Mouse (Mus musculus) CH12.LX (cell line): Measurements from ENCODE around the gene Tas1r1. TPM values are rescaled to one million over a fixed set of nuclear protein-coding genes. Genes with fewer than 3 reads are reported as not detected.

ENCODE experiments used
- DNase-seq: peaks from one replicate; pipeline ENCODE4 v3.0.0-alpha.2; 2013; ENCODE audit errors: extremely low read depth
- H3K27ac ChIP-seq: 2 replicates; pipeline ENCODE4 v1.5.1; 2012; ENCODE audit warnings: low read depth, mild to moderate bottlenecking, control low read depth, moderate library complexity; ENCODE audit not compliant: insufficient read depth
- H3K27me3 ChIP-seq: replicated peaks from 2 replicates; pipeline ENCODE3; 2012; ENCODE audit warnings: inconsistent platforms
- H3K36me3 ChIP-seq, 2 experiments: replicated peaks in 1 of 2; 2 replicates each; pipeline versions ENCODE3 to v1.6.1; 2012; ENCODE audit warnings: inconsistent platforms in 1 of 2, low read length in 1 of 2, mild to moderate bottlenecking in 1 of 2, mixed read lengths in 1 of 2, moderate library complexity in 1 of 2; ENCODE audit not compliant: control insufficient read depth in 1 of 2, insufficient read depth in 1 of 2
- H3K4me1 ChIP-seq, 2 experiments: 2 replicates each; pipeline ENCODE4 v1.6.1; 2012; ENCODE audit warnings: inconsistent platforms in 1 of 2, moderate library complexity in 1 of 2; ENCODE audit not compliant: insufficient read depth in 2 of 2, control insufficient read depth in 1 of 2
- H3K4me2 ChIP-seq: 2 replicates; pipeline ENCODE4 v1.6.1; 2012; ENCODE audit warnings: low read depth, mild to moderate bottlenecking, control low read depth; ENCODE audit not compliant: poor library complexity, insufficient read depth, severe bottlenecking
- H3K4me3 ChIP-seq, 3 experiments: fragments of 150-350 bp in 1 of 3; sonication (generic) in 1 of 3; replicated peaks in 1 of 3; 2 replicates each; pipeline versions ENCODE3 to v1.5.1; 2011 to 2012; ENCODE audit warnings: low read depth in 2 of 3, low read length in 2 of 3, mild to moderate bottlenecking in 2 of 3, moderate library complexity in 2 of 3, control low read depth in 1 of 3, improper control_type of control experiment in 1 of 3, inconsistent platforms in 1 of 3, mixed read lengths in 1 of 3; ENCODE audit not compliant: poor library complexity in 1 of 3
- H3K79me2 ChIP-seq: replicated peaks from 2 replicates; pipeline ENCODE4 v1.6.1; 2012; ENCODE audit warnings: mild to moderate bottlenecking, moderate library complexity; ENCODE audit not compliant: control insufficient read depth, poor library complexity, insufficient read depth, severe bottlenecking; ENCODE audit errors: extremely low read depth
- H3K9ac ChIP-seq: 2 replicates; pipeline ENCODE4 v1.6.1; 2012; ENCODE audit warnings: low read depth, mild to moderate bottlenecking, control low read depth, moderate library complexity; ENCODE audit not compliant: insufficient read depth
- H3K9me3 ChIP-seq: replicated peaks from 2 replicates; pipeline ENCODE3; 2012; ENCODE audit warnings: low read length, inconsistent platforms, mixed read lengths
- BHLHE40 ChIP-seq: IDR thresholded peaks from 2 replicates; pipeline ENCODE4 v1.6.1; 2011; ENCODE audit warnings: mild to moderate bottlenecking, low read depth, low read length, improper control_type of control experiment
- CHD1 ChIP-seq: IDR thresholded peaks from 2 replicates; pipeline ENCODE4 v1.6.1; 2012; ENCODE audit warnings: low read depth, low read length, improper control_type of control experiment, inconsistent platforms
- CHD2 ChIP-seq: IDR thresholded peaks from 2 replicates; pipeline ENCODE4 v1.6.1; 2011; ENCODE audit warnings: low read length, improper control_type of control experiment
- E2F4 ChIP-seq: IDR thresholded peaks from 2 replicates; pipeline ENCODE4 v1.6.1; 2011; ENCODE audit warnings: low read depth, low read length, improper control_type of control experiment; ENCODE audit not compliant: insufficient replicate concordance
- ELF1 ChIP-seq: IDR thresholded peaks from 2 replicates; pipeline ENCODE4 v1.6.1; 2014; ENCODE audit warnings: low read depth, mild to moderate bottlenecking, inconsistent platforms, low read length, improper control_type of control experiment
- EP300 ChIP-seq: IDR thresholded peaks from 2 replicates; pipeline ENCODE4 v1.6.1; 2011; ENCODE audit warnings: low read length, improper control_type of control experiment
- ETS1 ChIP-seq: conservative IDR thresholded peaks from 2 replicates; pipeline ENCODE4 v1.6.1; 2012; ENCODE audit warnings: low read depth, mild to moderate bottlenecking, inconsistent platforms, low read length, improper control_type of control experiment, moderate library complexity
- HCFC1 ChIP-seq: IDR thresholded peaks from 2 replicates; pipeline ENCODE4 v1.6.1; 2012; ENCODE audit warnings: low read depth, mild to moderate bottlenecking, inconsistent platforms, low read length, improper control_type of control experiment
- IRF4 ChIP-seq: IDR thresholded peaks from 2 replicates; pipeline ENCODE4 v1.6.1; 2014; ENCODE audit warnings: low read depth, mild to moderate bottlenecking, inconsistent platforms, low read length, improper control_type of control experiment
- JUND ChIP-seq: conservative IDR thresholded peaks from 2 replicates; pipeline ENCODE4 v1.6.1; 2011; ENCODE audit warnings: low read depth, low read length, improper control_type of control experiment
- MAX ChIP-seq: IDR thresholded peaks from 2 replicates; pipeline ENCODE4 v1.6.1; 2011; ENCODE audit warnings: low read length, improper control_type of control experiment
- MAZ ChIP-seq: IDR thresholded peaks from 2 replicates; pipeline ENCODE4 v1.6.1; 2012; ENCODE audit warnings: low read depth, mild to moderate bottlenecking, inconsistent platforms, low read length, improper control_type of control experiment, moderate library complexity
- MEF2A ChIP-seq: IDR thresholded peaks from 2 replicates; pipeline ENCODE4 v1.6.1; 2014; ENCODE audit warnings: low read depth, mild to moderate bottlenecking, inconsistent platforms, low read length, improper control_type of control experiment, borderline replicate concordance
- MXI1 ChIP-seq: IDR thresholded peaks from 2 replicates; pipeline ENCODE4 v1.6.1; 2011; ENCODE audit warnings: mild to moderate bottlenecking, low read depth, low read length, improper control_type of control experiment
- NELFE ChIP-seq: IDR thresholded peaks from 2 replicates; pipeline ENCODE4 v1.6.1; 2011; ENCODE audit warnings: low read depth, low read length, improper control_type of control experiment
- NRF1 ChIP-seq: IDR thresholded peaks from 2 replicates; pipeline ENCODE4 v1.6.1; 2014; ENCODE audit warnings: low read depth, mild to moderate bottlenecking, inconsistent platforms, low read length, improper control_type of control experiment, moderate library complexity
- POLR2A ChIP-seq: IDR thresholded peaks from 2 replicates; pipeline ENCODE4 v1.6.1; 2011; ENCODE audit warnings: low read depth, mild to moderate bottlenecking, improper control_type of control experiment, low read length
- POLR2AphosphoS2 ChIP-seq: IDR thresholded peaks from 2 replicates; pipeline ENCODE4 v1.6.1; 2011; ENCODE audit warnings: low read depth, low read length, improper control_type of control experiment
- SIN3A ChIP-seq: IDR thresholded peaks from 2 replicates; pipeline ENCODE4 v1.6.1; 2012; ENCODE audit warnings: low read length, improper control_type of control experiment, inconsistent platforms
- SMC3 ChIP-seq: IDR thresholded peaks from 2 replicates; pipeline ENCODE4 v1.6.1; 2011; ENCODE audit warnings: low read depth, low read length, improper control_type of control experiment
- TBP ChIP-seq: conservative IDR thresholded peaks from 2 replicates; pipeline ENCODE4 v1.6.1; 2011; ENCODE audit warnings: low read depth, low read length, improper control_type of control experiment
- TCF12 ChIP-seq: IDR thresholded peaks from 2 replicates; pipeline ENCODE4 v1.6.1; 2014; ENCODE audit warnings: low read depth, mild to moderate bottlenecking, inconsistent platforms, low read length, improper control_type of control experiment
- ZC3H11A ChIP-seq: IDR thresholded peaks from 2 replicates; pipeline ENCODE4 v1.6.1; 2012; ENCODE audit warnings: low read depth, mild to moderate bottlenecking, inconsistent platforms, low read length, improper control_type of control experiment
- ZKSCAN1 ChIP-seq: IDR thresholded peaks from 2 replicates; pipeline ENCODE4 v1.6.1; 2012; ENCODE audit warnings: low read depth, inconsistent platforms, low read length, improper control_type of control experiment, borderline replicate concordance
- ZMIZ1 ChIP-seq: IDR thresholded peaks from 2 replicates; pipeline ENCODE4 v1.6.1; 2012; ENCODE audit warnings: low read depth, mild to moderate bottlenecking, inconsistent platforms, low read length, improper control_type of control experiment
- dilution Hi-C: fragments of 300-500 bp; cut with MboI; formaldehyde crosslinking; loops from 2 replicates; pipeline ENCODE4 v1.14.3; 2020; ENCODE audit warnings: low sequenced_read_pairs; ENCODE audit not compliant: extremely low pct_unique_long_range_greater_than_20kb, extremely low pct_ligation_motif_present
- in situ Hi-C: fragments of 300-500 bp; cut with MboI; formaldehyde crosslinking; loops from 3 replicates; pipeline ENCODE4 v1.14.3; 2019; ENCODE audit warnings: low sequenced_read_pairs, low pct_ligation_motif_present, low pct_unique_long_range_greater_than_20kb, mixed read lengths
- polyA plus RNA-seq: library from polyadenylated mRNA; unstranded; fragments of >175 nt; gene quantifications from 2 replicates; pipeline ENCODE4 v1.2.1, GENCODE M21; 2012; ENCODE audit warnings: low read depth; ENCODE audit not compliant: insufficient read length
- total RNA-seq, 2 experiments: library from RNA; depleted of rRNA; stranded (reverse); fragments of 300-350 nt in 1 of 2; fragments of >200 nt in 1 of 2; gene quantifications; 2 replicates each; pipeline ENCODE4 v1.2.3; 2012 to 2014

Gene Tas1r1
- total and polyA plus RNA-seq, 3 experiments: 0.21 TPM; not detected in 2

DNA sequence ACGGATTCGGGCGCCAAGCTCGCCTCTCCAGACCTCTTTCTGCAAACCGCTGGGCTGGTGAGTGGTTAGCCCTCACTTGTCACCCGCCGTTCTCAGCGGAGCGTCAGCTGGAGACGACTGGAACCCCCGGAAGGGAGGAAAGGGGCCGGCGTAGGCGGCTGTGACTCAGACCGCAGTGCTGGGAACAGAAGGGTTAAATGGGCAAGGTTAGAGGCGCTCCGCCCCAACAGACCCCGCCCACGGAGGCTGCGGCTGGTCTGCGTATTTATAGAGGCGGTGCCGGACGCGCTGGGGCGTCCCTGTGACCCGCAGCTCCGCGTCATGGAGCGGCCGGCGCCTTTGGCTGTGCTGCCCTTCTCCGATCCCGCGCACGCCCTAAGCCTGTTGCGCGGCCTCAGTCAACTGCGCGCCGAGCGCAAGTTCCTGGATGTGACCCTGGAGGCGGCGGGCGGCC is 29.7 kb downstream of the Tas1r1 start, which contains the start of gene Klhl21:
TSS of gene Klhl21 (plus strand) at position 182 of the 454 bp plus-strand sequence.
- peak; percentile 93 for DNase-seq
- TF ChIP-seq ZC3H11A (no peak), BHLHE40 (no peak; the same call in 1 of the 2 replicates), MEF2A (peak; percentile 68), POLR2AphosphoS2 (peak; percentile 75; the same call in 1 of the 2 replicates), ZMIZ1 (peak; percentile 97), TBP (peak; percentile 91), HCFC1 (peak; percentile 60; the same call in 1 of the 2 replicates), ETS1 (peak; percentile 49; the same call in 1 of the 2 replicates), NRF1 (no peak), SIN3A (peak; percentile 88), ELF1 (peak; percentile 71), TCF12 (peak; percentile 84), IRF4 (peak; percentile 39; the same call in 1 of the 2 replicates), NELFE (peak; percentile 96), MXI1 (no peak), MAX (0 out of 2 replicates have a peak, but pooled peaks have one; percentile 19), SMC3 (no peak), E2F4 (no peak), POLR2A (peak; percentile 97), MAZ (peak; percentile 86; the same call in 1 of the 2 replicates), CHD2 (no peak), EP300 (peak; percentile 16; the same call in 1 of the 2 replicates)
- dilution Hi-C loops (no loop called here), in situ Hi-C loops (no loop called here)
- Histone ChIP-seq H3K4me1 (peaks cover 12 to 36% of the 10 kb centered on the region in 2 experiments), H3K36me3 (peaks cover 9 to 21% of the 10 kb centered on the region in 2 experiments), H3K9me3 (no peaks in the 10 kb centered on the region), H3K27ac (peak within 1 kb of the TSS; percentile 19; the same call in 1 of the 2 replicates), H3K4me3 (peak within 1 kb of the TSS; percentile 68 to 92 (median 86)), H3K9ac (peak within 1 kb of the TSS; percentile 47), H3K79me2 (peaks cover 2% of the 10 kb centered on the region; the same call in 1 of the 2 replicates), H3K27me3 (peaks cover 18% of the 10 kb centered on the region), H3K4me2 (peak within 1 kb of the TSS; percentile 86)

DNA sequence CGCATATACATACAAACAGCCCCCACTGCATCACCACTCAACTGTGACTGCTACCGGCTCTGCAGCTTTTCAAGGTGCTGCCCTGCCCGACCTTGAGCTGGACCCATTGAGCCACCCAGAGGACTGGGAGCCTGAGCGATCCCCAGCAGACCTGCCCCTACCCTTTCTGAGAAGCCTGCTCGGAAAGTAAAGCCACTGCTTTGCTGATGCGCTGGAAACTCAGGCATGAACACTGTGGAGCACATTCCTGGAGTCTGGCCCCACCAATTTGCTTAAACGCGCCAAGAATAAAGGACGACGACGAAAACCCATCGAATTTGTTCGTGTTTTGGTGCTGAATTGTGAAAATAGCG is 30.2 kb downstream of the Tas1r1 start:
- H3K4me2 ChIP-seq: peak overlapping the region; percentile 72
- in situ Hi-C loops: no loop called here
- no peak for DNase-seq
- peaks cover 9 to 16% of the 10 kb centered on the region in 2 experiments for H3K36me3 ChIP-seq
- no peak for TF ChIP-seq POLR2A
- TF ChIP-seq CHD1: no peak
- no peak for TF ChIP-seq JUND
- no peak for TF ChIP-seq ZKSCAN1
- no peak for TF ChIP-seq BHLHE40
- no peak for TF ChIP-seq CHD2
- no peak for TF ChIP-seq ELF1
- TF ChIP-seq, all 38 proteins: peak for 0
- Histone ChIP-seq H3K9ac (peak overlapping the region; percentile 10; the same call in 1 of the 2 replicates), H3K79me2 (peaks cover 2% of the 10 kb centered on the region; the same call in 1 of the 2 replicates), H3K4me3 (peak overlapping the region; percentile 68 to 92 (median 86)), H3K4me1 (peaks cover 12 to 36% of the 10 kb centered on the region in 2 experiments), H3K27me3 (peaks cover 18% of the 10 kb centered on the region), H3K27ac (no peak overlapping the region), H3K9me3 (no peaks in the 10 kb centered on the region)
- dilution Hi-C loops: no loop called here
